Mouse (Mus musculus) embryonic fibroblast, embryonic 13.5 days (primary cell): ENCODE measurements around the gene Il24.

Experiments
- CTCF ChIP-seq: IDR thresholded peaks from 2 replicates; pipeline ENCODE4 v1.5.1; 2011; ENCODE audit warnings: mild to moderate bottlenecking, control low read depth, low read length, moderate library complexity, borderline replicate concordance; ENCODE audit not compliant: insufficient read depth
- POLR2A ChIP-seq: IDR thresholded peaks from 2 replicates; pipeline ENCODE4 v1.6.1; 2011; ENCODE audit warnings: low read depth, mild to moderate bottlenecking, control low read depth, low read length, moderate library complexity

DNA sequence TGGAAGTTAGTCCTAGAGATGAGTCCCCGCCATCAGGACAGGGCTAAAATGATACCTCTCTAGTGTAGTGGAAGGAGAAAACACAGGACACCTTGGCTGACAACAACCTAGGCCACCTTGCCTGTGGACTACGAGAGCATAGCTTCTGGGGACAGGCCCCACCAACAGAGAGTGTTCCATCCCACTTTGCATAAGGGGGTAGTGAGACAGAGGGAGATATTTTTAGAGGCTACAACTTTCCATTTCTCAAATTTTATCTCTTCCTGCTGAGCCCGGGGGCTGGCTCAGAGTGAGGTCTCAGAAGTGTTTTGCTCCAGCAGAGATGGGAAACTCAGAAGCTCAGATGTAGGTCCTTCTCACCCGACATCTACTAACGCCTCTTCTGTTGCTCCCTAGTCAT is 36.8 kb downstream of the Il24 start:
- TF ChIP-seq CTCF (no peak), POLR2A (no peak)
